Mouse (Mus musculus) megakaryocyte, embryonic 14.5 days (primary cell): Measurements from ENCODE around the gene Gatad2a. TPM values are rescaled to one million over a fixed set of nuclear protein-coding genes. Genes with fewer than 3 reads are reported as not detected.
A peak's percentile ranks its signal among the peaks of the same experiment; 100 is the strongest.

Experiments
- H3K27me3 ChIP-seq: replicated peaks from 2 replicates; pipeline ENCODE3; 2012; ENCODE audit warnings: inconsistent platforms
- H3K36me3 ChIP-seq: replicated peaks from 2 replicates; pipeline ENCODE3; 2012; ENCODE audit warnings: low read length, inconsistent platforms, mixed read lengths
- H3K4me1 ChIP-seq: 2 replicates; pipeline ENCODE4 v1.6.1; 2012; ENCODE audit warnings: inconsistent platforms
- H3K4me3 ChIP-seq: replicated peaks from 2 replicates; pipeline ENCODE3; 2012; ENCODE audit warnings: moderate library complexity, mild to moderate bottlenecking, inconsistent platforms
- H3K9me3 ChIP-seq: 2 replicates; pipeline ENCODE4 v1.6.1; 2012; ENCODE audit warnings: inconsistent platforms
- FLI1 ChIP-seq: IDR thresholded peaks from 2 replicates; pipeline ENCODE4 v1.6.1; 2012; ENCODE audit warnings: low read length, inconsistent platforms, mixed read lengths
- GATA1 ChIP-seq: IDR thresholded peaks from 3 replicates; pipeline ENCODE4 v1.6.1; 2012; ENCODE audit warnings: mixed read lengths, low read length, inconsistent platforms, borderline replicate concordance
- polyA plus RNA-seq: library from polyadenylated mRNA; stranded (reverse); fragments of >175 nt; gene quantifications from 2 replicates; pipeline ENCODE4 v1.2.3, GENCODE M21; 2012; ENCODE audit warnings: low replicate concordance; ENCODE audit not compliant: insufficient read depth

The Gatad2a gene
- polyA plus RNA-seq, 1 experiment = 88.5 TPM

DNA sequence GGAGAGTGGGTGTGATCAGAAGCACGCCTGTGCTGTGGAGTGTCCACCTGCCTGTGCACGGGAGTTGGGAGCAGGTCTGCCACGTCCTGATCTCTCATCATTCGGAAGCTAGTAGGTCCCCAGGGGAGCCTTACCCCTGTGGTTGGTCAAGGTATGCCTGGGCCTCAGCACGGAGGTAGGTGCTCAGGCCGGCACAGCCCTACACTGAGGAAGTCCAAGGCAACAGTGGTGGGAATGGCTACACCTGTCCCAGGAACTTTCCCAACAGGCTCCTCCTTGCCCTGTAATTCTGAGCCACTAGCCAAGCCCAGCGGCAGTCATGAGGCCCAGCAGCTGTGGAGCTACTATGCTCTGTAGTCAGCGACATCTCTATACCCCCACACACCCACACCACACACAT, 116.5 kb downstream of the Gatad2a start:
- H3K27me3 ChIP-seq = peaks cover 88% of the 10 kb centered on the region

DNA sequence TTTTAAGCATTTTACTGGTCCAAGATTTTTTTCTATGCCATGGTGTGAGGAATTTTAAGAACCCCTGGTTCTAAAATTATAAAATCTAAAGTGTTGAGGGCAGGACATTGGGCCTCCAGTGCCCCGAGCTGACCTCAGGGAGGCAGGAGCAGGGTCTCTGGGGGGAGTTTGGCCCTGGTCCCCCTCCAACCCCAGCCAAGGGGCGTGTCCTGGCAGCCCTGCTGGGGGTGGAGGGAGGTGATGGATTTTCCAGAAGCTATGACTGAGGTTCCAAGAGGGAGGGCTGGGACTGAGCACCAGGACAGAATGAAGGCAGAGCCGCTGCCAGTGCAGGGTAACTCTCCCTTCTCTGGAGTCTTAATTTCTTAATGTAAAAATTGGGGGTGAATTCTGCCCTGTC, 118.2 kb downstream of the Gatad2a start:
- Histone ChIP-seq H3K4me3 (no peak overlapping the region), H3K36me3 (peaks cover 8% of the 10 kb centered on the region), H3K27me3 (peaks cover 78% of the 10 kb centered on the region), H3K4me1 (peaks cover 36% of the 10 kb centered on the region), H3K9me3 (peaks cover 35% of the 10 kb centered on the region)
- TF ChIP-seq GATA1 (no peak), FLI1 (no peak)

More for the DNA sequence above, 116.5 kb downstream of the Gatad2a start:
- TF ChIP-seq FLI1 = no peak
- TF ChIP-seq GATA1 = no peak
- H3K4me1 ChIP-seq = peaks cover 30% of the 10 kb centered on the region
- no peak overlapping the region for H3K4me3 ChIP-seq
- peaks cover 50% of the 10 kb centered on the region for H3K9me3 ChIP-seq
- peaks cover 8% of the 10 kb centered on the region for H3K36me3 ChIP-seq

DNA sequence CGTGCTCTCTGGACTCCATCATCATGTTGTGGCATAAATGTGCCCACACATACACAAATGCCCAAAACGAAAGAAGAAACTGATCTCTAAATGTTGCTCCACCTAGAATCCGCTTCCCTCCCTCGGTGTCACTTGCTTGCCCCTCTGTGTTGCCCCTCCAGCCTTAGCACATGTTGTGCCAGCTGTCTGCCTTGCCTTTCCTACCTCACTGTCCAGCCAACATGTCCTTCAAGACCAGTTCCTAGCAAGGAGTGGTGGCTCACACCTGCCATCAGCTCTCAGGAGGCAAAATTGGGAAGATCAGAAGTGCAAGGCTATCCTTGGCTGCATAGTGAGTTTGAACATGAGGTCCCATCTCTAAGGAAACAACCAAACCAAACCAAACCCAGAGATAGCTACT, 118.8 kb downstream of the Gatad2a start:
- H3K27me3 ChIP-seq = peaks cover 76% of the 10 kb centered on the region
- H3K9me3 ChIP-seq = peaks cover 29% of the 10 kb centered on the region
- peaks cover 8% of the 10 kb centered on the region for H3K36me3 ChIP-seq
- TF ChIP-seq FLI1 = no peak
- no peak for TF ChIP-seq GATA1
- no peak overlapping the region for H3K4me3 ChIP-seq
- H3K4me1 ChIP-seq = peaks cover 33% of the 10 kb centered on the region

DNA sequence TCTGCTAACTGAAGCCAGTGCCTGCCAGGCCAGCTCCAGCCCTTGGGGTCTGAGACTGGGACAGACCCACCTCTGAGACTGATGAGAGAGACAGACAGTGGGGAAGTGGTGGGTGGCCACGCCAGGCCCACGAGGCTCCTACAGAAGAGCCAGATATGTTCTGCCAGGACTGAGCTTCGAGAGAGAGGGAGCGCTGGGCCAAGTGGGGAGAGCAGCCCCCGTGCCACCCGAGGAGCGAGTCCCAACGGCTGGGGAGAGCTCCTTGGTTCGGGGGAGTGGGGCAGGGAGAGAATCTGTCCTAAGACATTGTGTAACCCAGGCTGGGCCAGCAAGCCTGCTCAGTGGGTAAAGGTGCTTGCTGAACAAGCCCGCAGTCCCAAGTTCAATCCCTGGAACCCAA, 119.2 kb downstream of the Gatad2a start:
- peaks cover 25% of the 10 kb centered on the region for H3K9me3 ChIP-seq
- H3K27me3 ChIP-seq = peaks cover 73% of the 10 kb centered on the region
- H3K4me1 ChIP-seq = peaks cover 29% of the 10 kb centered on the region
- peaks cover 8% of the 10 kb centered on the region for H3K36me3 ChIP-seq
- TF ChIP-seq GATA1 (no peak), FLI1 (no peak)
- H3K4me3 ChIP-seq = no peak overlapping the region

DNA sequence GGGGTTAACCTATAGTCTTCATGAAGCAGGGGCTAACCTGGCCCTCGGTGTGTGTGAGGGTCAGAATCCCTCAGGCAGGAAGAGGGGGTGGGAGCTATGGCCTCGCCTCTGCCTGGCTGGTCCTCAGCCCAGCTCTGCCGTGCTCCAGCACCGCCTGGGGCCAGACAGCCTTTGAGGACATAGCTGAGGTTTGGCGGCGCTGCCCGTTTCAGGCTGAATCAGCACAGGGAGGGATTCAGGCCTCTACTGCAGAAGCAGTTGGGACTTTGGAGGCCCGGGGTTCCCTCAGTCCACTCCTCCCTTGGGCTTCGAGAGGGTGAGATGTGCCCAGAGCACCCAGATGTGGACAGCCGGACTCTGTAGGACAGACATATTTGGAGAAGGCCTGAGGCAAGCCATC, 120.1 kb downstream of the Gatad2a start:
- H3K4me1 ChIP-seq = peaks cover 21% of the 10 kb centered on the region
- H3K36me3 ChIP-seq = peaks cover 2% of the 10 kb centered on the region
- H3K4me3 ChIP-seq = no peak overlapping the region
- H3K9me3 ChIP-seq = peaks cover 16% of the 10 kb centered on the region
- peaks cover 73% of the 10 kb centered on the region for H3K27me3 ChIP-seq
- no peak for TF ChIP-seq GATA1
- TF ChIP-seq FLI1 = no peak

DNA sequence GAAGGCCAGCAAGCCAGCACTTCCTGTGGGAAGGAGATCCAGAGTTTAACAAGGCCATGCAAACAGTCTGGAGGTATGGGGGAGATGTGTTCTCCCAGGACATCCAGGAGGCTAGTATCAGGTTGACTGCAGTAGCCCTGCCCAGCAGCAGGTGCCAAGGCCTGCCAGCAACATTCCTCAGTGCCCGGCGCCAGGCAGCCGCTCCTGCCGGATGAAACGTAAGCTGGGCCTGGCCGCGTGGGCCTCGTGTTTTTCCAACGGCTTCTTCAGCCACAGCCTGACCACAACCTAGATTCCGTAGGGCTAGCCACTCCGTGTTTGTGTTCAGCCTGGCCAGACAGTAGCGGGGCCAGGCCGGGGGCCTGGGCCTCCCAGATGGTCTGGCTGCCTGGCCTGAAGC, 121.5 kb downstream of the Gatad2a start:
- H3K27me3 ChIP-seq = peaks cover 71% of the 10 kb centered on the region
- no peak for TF ChIP-seq FLI1
- TF ChIP-seq GATA1 = no peak
- H3K9me3 ChIP-seq = peaks cover 2% of the 10 kb centered on the region; the same call in 1 of the 2 replicates
- H3K4me1 ChIP-seq = peaks cover 18% of the 10 kb centered on the region
- peak overlapping the region; percentile 23 for H3K4me3 ChIP-seq
- no peaks in the 10 kb centered on the region for H3K36me3 ChIP-seq

DNA sequence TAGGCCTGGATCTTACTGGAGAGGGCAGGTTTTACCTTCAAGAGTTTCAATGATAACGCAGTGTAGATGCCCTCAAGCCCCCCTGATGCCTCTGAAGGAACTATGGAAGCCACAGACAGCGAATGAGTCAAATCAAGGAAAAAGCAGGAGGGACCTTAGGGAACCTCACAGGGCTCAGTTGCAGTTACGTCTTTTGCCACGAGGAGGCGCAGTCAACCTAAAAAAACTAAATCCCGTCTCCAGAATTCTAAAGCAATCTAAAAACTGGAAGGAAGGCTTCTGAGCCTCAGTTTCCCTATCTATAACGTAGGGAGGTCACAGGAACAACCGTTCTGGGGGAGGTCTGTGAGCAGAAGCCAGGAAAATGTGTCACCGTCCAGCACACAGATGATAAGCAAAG, 122.0 kb downstream of the Gatad2a start:
- Histone ChIP-seq H3K27me3 (peaks cover 69% of the 10 kb centered on the region), H3K9me3 (no peaks in the 10 kb centered on the region), H3K4me1 (peaks cover 18% of the 10 kb centered on the region), H3K4me3 (peak overlapping the region; percentile 57), H3K36me3 (no peaks in the 10 kb centered on the region)
- TF ChIP-seq GATA1 = no peak
- no peak for TF ChIP-seq FLI1

DNA sequence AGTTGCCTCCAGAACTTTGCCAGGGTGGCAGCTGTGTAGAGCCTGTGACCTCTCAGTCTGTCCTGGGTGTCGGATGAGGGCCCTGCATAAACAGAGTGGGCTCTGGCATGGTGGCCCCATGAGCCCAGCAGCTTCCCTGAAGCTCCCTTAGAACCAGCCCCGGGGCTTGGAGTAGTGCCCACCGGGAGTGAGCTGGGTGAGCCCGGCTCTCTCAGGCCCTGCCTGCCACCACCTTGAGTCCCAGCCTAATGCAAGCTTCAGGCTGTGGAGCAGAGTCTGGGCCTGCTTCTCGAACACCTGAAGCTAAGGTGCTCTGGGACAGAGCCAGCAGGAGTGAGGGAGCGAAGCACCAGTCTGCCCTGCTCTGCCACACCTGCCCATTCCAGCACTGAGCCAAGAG, 125.3 kb downstream of the Gatad2a start:
- H3K27me3 ChIP-seq = peaks cover 55% of the 10 kb centered on the region
- no peak overlapping the region for H3K4me3 ChIP-seq
- no peaks in the 10 kb centered on the region for H3K9me3 ChIP-seq
- peaks cover 16% of the 10 kb centered on the region for H3K4me1 ChIP-seq
- TF ChIP-seq FLI1 = no peak
- TF ChIP-seq GATA1 = no peak
- no peaks in the 10 kb centered on the region for H3K36me3 ChIP-seq

DNA sequence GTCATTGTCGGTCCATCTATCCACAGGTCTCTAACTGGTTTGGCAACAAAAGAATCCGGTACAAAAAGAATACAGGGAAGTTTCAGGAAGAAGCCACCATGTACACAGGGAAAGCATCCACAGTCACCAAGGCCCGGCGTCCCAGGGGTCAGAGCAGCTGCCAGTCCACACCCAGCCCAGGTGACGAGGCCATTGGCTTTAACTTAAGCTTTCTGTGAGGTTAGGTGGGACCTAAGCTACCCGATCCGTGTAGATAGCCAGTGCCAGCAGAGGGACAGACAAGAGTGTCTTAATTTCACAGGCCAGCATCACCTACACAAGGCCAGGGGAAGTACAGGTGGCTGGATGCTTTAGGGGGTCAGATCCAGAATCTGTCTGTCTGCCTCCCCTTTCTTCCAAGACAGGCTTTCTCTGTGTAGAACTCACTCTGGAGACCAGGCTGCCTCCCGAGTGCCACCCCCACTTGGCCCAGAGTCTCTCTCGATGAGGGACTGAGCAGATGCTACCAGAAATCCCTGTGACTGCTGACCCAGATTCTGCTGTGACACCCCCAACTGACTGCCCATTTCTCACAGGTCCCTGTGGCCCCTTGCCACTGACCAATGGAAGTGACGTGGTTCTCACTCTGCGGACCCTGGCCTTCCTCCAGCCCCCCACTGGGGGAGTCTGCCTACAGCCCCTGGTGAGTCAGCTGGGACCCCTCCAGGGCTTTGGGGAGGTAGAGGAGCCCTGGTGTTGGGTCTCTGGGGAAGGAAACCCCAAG, 126.0 kb downstream of the Gatad2a start:
- no peak for TF ChIP-seq FLI1
- no peak for TF ChIP-seq GATA1
- H3K9me3 ChIP-seq = no peaks in the 10 kb centered on the region
- H3K4me3 ChIP-seq = no peak overlapping the region
- H3K36me3 ChIP-seq = no peaks in the 10 kb centered on the region
- H3K27me3 ChIP-seq = peaks cover 54% of the 10 kb centered on the region
- peaks cover 15% of the 10 kb centered on the region for H3K4me1 ChIP-seq

DNA sequence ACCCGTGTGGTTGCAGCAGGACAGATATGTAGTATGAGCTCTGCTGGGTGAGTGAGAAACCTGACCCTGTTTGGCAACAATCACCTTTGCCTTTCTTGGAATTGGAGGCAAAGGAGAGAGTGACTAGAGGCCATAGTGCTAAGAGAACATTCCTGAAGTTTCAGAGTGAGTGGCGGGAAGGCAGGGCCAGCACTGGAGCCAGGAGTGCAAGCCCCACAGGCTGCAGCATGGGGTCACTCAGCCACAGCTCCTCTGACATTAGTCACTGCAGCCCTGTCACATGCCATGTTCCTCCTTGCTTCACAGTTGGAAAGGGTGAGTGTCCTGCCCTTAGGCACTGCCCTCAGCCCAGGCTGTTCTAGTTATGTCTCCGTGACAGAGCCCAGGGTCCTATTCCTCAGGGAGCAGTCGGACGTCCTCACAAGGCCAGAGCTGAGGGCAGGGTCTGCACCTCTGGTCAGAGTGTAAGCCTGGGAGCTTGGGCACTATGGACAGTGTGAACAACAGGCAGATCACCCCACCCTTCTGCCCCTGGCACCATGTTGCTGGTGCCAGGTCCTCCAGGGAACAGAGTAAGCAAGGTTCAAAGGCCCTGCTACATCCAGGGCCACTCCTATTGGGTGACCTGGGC, 128.4 kb downstream of the Gatad2a start:
- H3K9me3 ChIP-seq = no peaks in the 10 kb centered on the region
- TF ChIP-seq GATA1 (no peak), FLI1 (no peak)
- peaks cover 13% of the 10 kb centered on the region; the same call in 1 of the 2 replicates for H3K4me1 ChIP-seq
- H3K27me3 ChIP-seq = peaks cover 59% of the 10 kb centered on the region
- H3K36me3 ChIP-seq = no peaks in the 10 kb centered on the region
- no peak overlapping the region for H3K4me3 ChIP-seq
